Mouse (Mus musculus) myocyte (in vitro differentiated cells): ENCODE data around the gene Abca7.
"Not testable (repeated sequence)": the region's sequence is repeated elsewhere in the genome, so short reads cannot be mapped to it uniquely, and the experiment has no call there.

Source experiments
- CEBPB ChIP-seq: IDR thresholded peaks from 2 replicates; pipeline ENCODE4 v1.6.1; 2011; ENCODE audit warnings: mild to moderate bottlenecking, moderate library complexity; ENCODE audit not compliant: poor library complexity, insufficient read depth, severe bottlenecking
- POLR2A ChIP-seq: IDR thresholded peaks from one replicate; pipeline ENCODE4 v1.6.1; 2011; ENCODE audit warnings: low read depth, mild to moderate bottlenecking, control low read depth, moderate library complexity; ENCODE audit not compliant: insufficient read length
- TCF12 ChIP-seq: IDR thresholded peaks from one replicate; pipeline ENCODE4 v1.6.1; 2011; ENCODE audit warnings: mild to moderate bottlenecking, control low read depth; ENCODE audit not compliant: poor library complexity, insufficient read depth, severe bottlenecking
- TCF3 ChIP-seq: IDR thresholded peaks from one replicate; pipeline ENCODE4 v1.6.1; 2011; ENCODE audit warnings: low read depth, control low read depth; ENCODE audit not compliant: insufficient read length
- USF1 ChIP-seq: IDR thresholded peaks from one replicate; pipeline ENCODE4 v1.6.1; 2011; ENCODE audit warnings: low read depth, mild to moderate bottlenecking, control low read depth, moderate library complexity

DNA sequence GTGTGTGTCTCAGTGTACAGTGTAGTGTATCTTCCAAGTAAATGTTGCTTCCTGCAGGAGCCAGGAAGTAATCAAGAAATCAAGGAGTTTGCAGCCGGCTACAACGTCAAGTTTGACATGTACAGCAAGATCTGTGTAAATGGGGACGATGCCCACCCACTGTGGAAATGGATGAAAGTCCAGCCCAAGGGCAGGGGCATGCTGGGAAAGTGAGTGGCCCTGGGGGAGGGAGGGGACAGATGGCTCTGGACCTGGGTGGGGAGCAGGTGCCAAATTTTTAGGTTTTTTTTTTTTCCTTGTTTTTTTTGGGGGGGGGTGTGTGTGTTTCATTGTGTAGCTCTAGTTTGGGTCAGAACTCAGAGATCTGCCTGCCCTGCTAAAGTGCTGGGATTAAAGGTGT lies 58.6 kb downstream of the Abca7 start:
- TF ChIP-seq USF1, POLR2A, TCF3, TCF12, CEBPB: not testable (repeated sequence)
